Mouse (Mus musculus) cerebellum, adult 11-12 months (tissue): ENCODE measurements around the gene Cby3.

Experiments
- DNase-seq: peaks from one replicate; pipeline ENCODE4 v3.0.0; 2022

Gene Cby3

DNA sequence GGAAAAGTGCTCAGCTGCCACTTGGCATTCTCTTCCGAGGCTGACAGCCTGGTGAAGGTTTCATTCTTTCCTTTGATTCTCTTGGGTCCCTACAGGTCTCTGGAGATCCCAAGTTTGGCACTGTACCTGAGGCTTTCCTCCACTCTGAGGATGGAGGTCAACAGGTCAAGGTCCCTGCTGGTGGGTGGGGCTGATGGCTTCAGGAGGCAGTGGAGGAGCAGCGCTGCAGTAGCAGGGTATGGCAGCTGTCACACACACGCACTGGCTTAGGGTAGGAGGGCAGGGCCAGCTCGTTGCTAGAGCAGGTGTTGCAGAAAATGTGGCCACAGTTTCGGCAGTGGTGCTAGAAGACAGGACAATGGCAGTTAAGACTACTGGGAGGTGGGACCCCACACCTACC is 35.4 kb downstream of the Cby3 start:
- no peak for DNase-seq

DNA sequence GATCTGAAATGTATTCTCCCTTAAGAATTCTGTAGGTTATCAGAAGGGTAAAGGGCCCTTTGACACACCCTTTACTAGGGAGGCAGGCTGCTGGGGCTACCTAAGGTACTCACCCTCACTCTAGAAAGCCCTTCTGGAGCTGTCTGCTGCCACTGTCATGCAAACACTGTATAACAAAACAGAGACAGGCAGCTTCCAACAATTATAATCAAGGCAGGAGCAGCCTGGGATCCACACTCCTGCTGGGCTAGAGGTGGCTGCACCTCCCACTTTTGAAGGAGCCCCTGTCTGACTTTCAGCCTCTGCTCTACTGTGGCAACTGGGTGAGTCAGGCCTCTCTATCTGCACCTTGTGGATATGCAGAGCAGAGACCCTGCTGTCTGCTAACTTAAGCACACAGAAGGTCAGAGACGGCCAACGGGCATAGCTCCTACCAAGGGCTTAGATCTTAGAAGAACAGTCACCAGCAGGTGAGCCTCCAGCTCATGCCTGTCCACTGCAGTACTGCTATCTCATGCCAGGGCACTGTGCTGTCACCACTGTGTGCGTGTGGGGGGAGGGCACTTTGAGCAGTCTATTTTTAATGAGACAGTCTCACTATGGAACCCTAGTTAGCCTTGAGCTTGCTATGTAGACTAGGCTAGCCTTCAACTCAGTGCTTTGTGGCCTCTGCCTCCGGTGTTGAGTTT is 37.2 kb downstream of the Cby3 start:
- no peak for DNase-seq

DNA sequence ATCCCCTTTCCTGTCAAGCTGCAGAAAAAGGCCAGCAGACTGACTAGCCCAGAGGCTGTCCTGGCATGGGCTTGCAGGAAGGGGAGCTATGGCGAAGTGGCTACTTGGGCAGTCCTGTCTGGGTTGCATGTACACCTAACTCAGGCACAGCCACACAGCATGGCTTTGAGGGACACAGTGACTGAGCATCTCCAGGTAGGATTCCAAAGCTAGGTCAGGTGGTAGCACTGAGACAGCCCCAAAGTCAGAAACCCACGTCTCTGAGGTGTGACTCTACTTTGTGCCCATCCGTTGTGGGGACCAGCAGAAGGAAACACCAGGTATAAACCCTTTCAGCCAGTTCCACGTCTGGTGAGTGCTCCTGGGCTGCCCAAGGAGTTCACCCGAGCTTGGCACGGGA is 39.0 kb downstream of the Cby3 start:
- DNase-seq, result no peak

DNA sequence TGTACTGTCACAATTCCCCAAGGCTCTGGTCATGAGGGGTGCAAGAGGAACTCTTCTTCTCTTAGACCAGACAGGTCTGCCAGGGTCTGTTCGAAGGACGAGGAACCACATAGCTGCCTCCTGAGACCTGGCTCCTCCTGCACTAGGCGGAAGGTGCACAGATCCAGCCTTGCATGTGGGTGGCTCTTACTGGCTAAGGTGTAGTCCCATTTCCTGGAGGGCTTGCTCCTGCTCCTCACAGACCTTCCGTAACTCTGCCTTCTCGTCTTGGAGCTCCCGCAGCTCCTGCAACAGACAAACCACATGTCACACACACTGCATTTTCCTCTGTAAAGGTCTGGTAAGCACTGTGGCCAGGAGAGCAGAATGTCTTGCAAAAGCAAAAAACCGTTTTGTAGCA is 40.5 kb downstream of the Cby3 start:
- DNase-seq, result no peak

DNA sequence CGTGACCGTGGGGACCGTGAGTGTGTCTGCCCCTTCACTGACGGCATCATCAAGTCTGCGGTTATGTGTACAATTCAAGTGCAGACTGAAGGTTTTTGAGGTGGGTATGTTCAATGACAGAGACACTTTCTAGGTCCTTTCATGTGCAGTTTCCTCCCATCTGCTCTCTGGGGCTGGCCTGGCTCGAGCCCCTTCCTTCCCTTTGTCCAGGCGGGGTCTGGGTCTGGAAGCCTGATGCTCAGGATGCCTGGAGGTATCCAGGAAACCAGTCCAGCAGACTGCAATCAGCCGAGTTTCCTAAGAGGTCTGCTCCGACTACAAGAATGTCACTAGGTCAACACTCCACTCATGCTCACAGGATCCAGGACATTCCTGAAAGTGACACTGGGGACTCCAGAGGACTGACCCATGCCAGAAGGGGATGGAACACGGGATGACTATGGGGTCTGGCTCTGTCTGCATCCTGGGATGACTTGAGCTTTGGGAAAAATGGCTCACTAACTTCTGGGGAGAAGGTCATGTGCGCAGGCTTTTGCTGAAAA is 42.6 kb downstream of the Cby3 start:
- DNase-seq, result no peak

DNA sequence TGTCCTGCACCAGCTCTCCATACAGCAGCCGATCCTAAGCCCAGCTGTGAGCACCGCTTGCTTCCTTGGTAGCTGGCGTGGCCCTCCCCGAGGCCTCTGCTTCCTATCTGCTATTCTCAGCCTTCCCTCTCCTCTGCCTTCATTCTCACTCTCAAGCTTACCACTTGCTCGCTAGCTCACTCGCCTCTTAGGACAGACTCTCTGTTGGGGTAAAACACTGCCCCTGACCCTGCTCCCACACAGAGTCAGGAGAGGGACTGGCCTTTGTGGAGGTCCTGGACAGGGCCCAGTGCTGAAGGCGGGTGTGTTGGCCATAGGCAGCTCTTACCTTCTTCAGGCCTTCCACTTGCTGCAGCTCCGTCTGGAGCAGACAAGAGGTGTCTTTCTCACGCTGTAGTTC is 43.1 kb downstream of the Cby3 start:
- DNase-seq, result no peak

DNA sequence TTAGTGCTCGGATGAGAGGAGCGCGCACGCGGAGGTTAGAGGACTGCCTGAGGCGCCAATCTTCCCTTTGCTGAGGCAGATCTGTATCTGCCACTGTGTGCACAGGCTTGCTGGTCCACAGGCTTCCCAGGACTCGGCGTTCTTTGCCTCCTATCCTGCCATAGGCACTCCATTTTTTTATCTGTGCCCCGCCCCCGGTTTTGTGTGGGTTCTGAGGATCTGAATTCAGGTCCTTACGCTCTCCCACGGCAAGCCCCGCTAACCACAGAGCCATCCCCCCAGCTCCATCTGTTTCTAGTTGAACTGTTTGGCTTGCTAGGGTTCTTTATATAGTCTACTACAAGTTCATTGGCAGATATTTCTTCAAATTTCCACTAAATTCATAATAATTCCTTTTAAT is 44.5 kb downstream of the Cby3 start:
- DNase-seq, result no peak

DNA sequence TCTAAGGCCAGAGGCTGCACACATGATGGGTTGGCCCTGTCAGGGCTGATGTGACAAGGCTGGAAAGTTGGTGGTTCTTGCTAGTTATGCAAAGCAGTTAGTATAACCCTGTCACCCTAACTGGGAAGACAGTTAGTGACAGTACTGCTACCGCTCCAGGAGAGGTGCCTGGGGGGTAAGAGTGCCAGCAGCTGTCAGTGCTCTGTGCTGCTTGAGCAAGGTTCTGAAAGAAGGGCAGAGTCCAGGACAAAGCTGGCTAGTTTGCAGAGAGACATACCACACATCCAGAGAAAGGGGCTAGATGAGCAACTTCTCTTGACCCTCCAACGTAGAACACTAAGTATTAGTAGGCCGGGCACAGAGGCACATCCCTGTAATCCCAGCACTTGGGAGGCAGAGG is 48.2 kb downstream of the Cby3 start:
- no peak for DNase-seq

DNA sequence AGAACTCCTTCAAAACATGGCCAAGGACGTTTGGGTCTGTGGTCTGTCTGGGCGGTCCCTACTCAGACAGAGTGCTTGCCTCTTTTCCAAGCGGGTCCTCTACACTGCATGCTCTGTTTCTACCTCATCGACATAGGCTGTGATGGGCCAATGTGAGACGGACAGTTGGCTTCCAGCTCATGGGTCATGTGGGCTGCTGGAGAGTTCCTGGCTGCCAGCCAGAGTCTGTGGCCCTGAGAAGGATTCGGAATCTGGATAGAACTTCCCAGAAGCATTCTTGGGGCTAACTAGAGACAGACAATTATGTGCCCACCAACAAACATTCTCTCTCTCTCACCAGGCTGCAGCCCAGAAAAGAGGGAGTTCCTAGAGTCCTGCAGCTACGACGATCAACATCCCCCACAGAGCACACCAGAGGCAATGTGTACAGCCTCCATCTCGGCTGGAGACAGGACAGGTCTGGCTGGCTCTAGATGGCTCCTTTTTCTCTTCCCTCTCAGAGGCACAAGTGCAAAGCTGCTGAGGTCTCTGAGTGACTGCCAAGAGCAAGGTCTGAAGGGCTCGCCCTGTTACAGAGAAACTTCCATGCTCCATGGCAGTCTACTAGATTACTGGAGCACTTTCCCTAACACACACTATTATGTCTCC is 49.2 kb downstream of the Cby3 start:
- DNase-seq, result peak; percentile 32

DNA sequence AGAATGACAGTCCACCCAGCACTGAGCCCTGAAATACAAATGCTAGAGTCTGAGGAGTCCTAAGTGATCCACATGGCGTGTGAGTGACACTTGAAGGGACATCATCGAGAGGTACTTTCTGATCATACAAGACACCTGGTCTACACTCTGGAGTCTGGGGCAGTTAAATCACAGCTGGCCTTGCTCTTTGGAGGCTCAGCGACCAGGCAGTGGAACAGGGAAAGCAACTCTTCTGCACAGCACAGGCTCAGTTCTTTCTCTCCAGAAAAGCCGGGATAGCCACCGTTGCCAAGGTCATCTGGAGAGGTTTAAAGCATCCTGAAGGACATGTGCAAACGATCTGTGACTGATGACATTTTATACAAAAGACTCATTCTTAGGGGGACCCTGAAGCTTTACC is 53.0 kb downstream of the Cby3 start:
- no peak for DNase-seq
